Mouse (Mus musculus): ENCODE results near the gene Patj. TPM values are rescaled to one million over a fixed set of nuclear protein-coding genes. Genes with fewer than 3 reads are reported as not detected.

Patj gene
- polyA plus RNA-seq, 1 experiment from 2014 or later, result 1.4 TPM

- WGBS (ENCODE audit: insufficient replicate concordance), result 62% methylated on average over 3 of the region's 3 CpGs
- H3K4me3 ChIP-seq (replicated peaks), result no peak overlapping the region
Observed at GRCm38 (mm10) chr4:98478005-98478404, 82.4 kb downstream of the Patj start.

GRCm38 (mm10) chr4:98486475-98486874 is 90.9 kb downstream of the Patj start:
- ATAC-seq (ENCODE audit: low read depth), result peak; percentile 89
- Histone ChIP-seq H3K4me2 (no peak overlapping the region), H3K4me1 (replicated peaks) (no peaks in the 10 kb centered on the region), H3K9ac (no peak overlapping the region), H3K27me3 (no peaks in the 10 kb centered on the region), H3K4me3 (replicated peaks) (no peak overlapping the region), H3K36me3 (no peaks in the 10 kb centered on the region), H3K9me3 (replicated peaks) (no peaks in the 10 kb centered on the region), H3K27ac (no peak overlapping the region)
- 26% methylated on average over 3 of the region's 3 CpGs for WGBS (ENCODE audit: insufficient replicate concordance)
- DNase-seq, result peak; percentile 19

More at GRCm38 (mm10) chr4:98478005-98478404, 82.4 kb downstream of the Patj start:
- ATAC-seq (ENCODE audit: low read depth), result no peak
- Histone ChIP-seq H3K27me3 (no peaks in the 10 kb centered on the region), H3K4me1 (replicated peaks) (no peaks in the 10 kb centered on the region), H3K9me3 (replicated peaks) (no peaks in the 10 kb centered on the region), H3K36me3 (no peaks in the 10 kb centered on the region), H3K27ac (no peak overlapping the region), H3K9ac (no peak overlapping the region), H3K4me2 (no peak overlapping the region)
- DNase-seq, result no peak

GRCm38 (mm10) chr4:98486901-98487300 is 91.3 kb downstream of the Patj start:
- WGBS (ENCODE audit: insufficient replicate concordance), result 63% methylated on average over 4 of the region's 4 CpGs
- ATAC-seq (ENCODE audit: low read depth) (0 out of 2 replicates have a peak, but pooled peaks have one; percentile 43), DNase-seq (no peak)
- H3K4me2 ChIP-seq, result no peak overlapping the region
- H3K27ac ChIP-seq, result no peak overlapping the region
- H3K27me3 ChIP-seq, result no peaks in the 10 kb centered on the region
- no peak overlapping the region for H3K4me3 ChIP-seq (replicated peaks)
- no peaks in the 10 kb centered on the region for H3K4me1 ChIP-seq (replicated peaks)
- H3K9me3 ChIP-seq (replicated peaks), result no peaks in the 10 kb centered on the region
- 0 out of 2 replicates have a peak, but pooled peaks cover 3% of the 10 kb centered on the region for H3K36me3 ChIP-seq
- H3K9ac ChIP-seq, result no peak overlapping the region

- Histone ChIP-seq H3K4me3 (replicated peaks) (no peak overlapping the region), H3K27me3 (no peaks in the 10 kb centered on the region), H3K9me3 (replicated peaks) (no peaks in the 10 kb centered on the region), H3K4me1 (replicated peaks) (no peaks in the 10 kb centered on the region), H3K36me3 (0 out of 2 replicates have a peak, but pooled peaks cover 3% of the 10 kb centered on the region), H3K27ac (no peak overlapping the region), H3K9ac (no peak overlapping the region), H3K4me2 (no peak overlapping the region)
- ATAC-seq (ENCODE audit: low read depth), result no peak
- 51% methylated on average over 1 of the region's 1 CpGs for WGBS (ENCODE audit: insufficient replicate concordance)
- no peak for DNase-seq
Observed at GRCm38 (mm10) chr4:98489386-98489785, 93.8 kb downstream of the Patj start.

GRCm38 (mm10) chr4:98498341-98498740 is 102.8 kb downstream of the Patj start:
- no peak overlapping the region for H3K4me2 ChIP-seq
- ATAC-seq (ENCODE audit: low read depth), result no peak
- no peaks in the 10 kb centered on the region for H3K36me3 ChIP-seq
- no peaks in the 10 kb centered on the region for H3K27me3 ChIP-seq
- H3K27ac ChIP-seq, result no peak overlapping the region
- H3K9me3 ChIP-seq (replicated peaks), result no peaks in the 10 kb centered on the region
- no peak for DNase-seq
- WGBS (ENCODE audit: insufficient replicate concordance), result 64% methylated on average over 4 of the region's 4 CpGs
- H3K9ac ChIP-seq, result no peak overlapping the region
- no peak overlapping the region for H3K4me3 ChIP-seq (replicated peaks)
- H3K4me1 ChIP-seq (replicated peaks), result no peaks in the 10 kb centered on the region

- no peak overlapping the region for H3K27ac ChIP-seq
- H3K27me3 ChIP-seq, result no peaks in the 10 kb centered on the region
- ATAC-seq (ENCODE audit: low read depth), result no peak
- no peak for DNase-seq
- no peaks in the 10 kb centered on the region for H3K9me3 ChIP-seq (replicated peaks)
- no peak overlapping the region for H3K4me3 ChIP-seq (replicated peaks)
- WGBS (ENCODE audit: insufficient replicate concordance), result 57% methylated on average over 5 of the region's 5 CpGs
- no peaks in the 10 kb centered on the region for H3K4me1 ChIP-seq (replicated peaks)
- H3K9ac ChIP-seq, result no peak overlapping the region
- no peak overlapping the region for H3K4me2 ChIP-seq
- H3K36me3 ChIP-seq, result no peaks in the 10 kb centered on the region
Observed at GRCm38 (mm10) chr4:98500182-98500581, 104.6 kb downstream of the Patj start.

- Histone ChIP-seq H3K9me3 (replicated peaks) (no peaks in the 10 kb centered on the region), H3K27ac (no peak overlapping the region), H3K4me2 (no peak overlapping the region), H3K36me3 (no peaks in the 10 kb centered on the region), H3K27me3 (no peaks in the 10 kb centered on the region), H3K4me1 (replicated peaks) (no peaks in the 10 kb centered on the region), H3K9ac (no peak overlapping the region), H3K4me3 (replicated peaks) (no peak overlapping the region)
- ATAC-seq (ENCODE audit: low read depth) (no peak), DNase-seq (no peak)
- 62% methylated on average over 2 of the region's 2 CpGs for WGBS (ENCODE audit: insufficient replicate concordance)
Observed at GRCm38 (mm10) chr4:98500875-98501274, 105.3 kb downstream of the Patj start.

GRCm38 (mm10) chr4:98504743-98505142 is 109.2 kb downstream of the Patj start:
- no peak overlapping the region for H3K4me3 ChIP-seq (replicated peaks)
- no peak for ATAC-seq (ENCODE audit: low read depth)
- no peaks in the 10 kb centered on the region for H3K9me3 ChIP-seq (replicated peaks)
- no peaks in the 10 kb centered on the region for H3K36me3 ChIP-seq
- H3K27me3 ChIP-seq, result no peaks in the 10 kb centered on the region
- no peak overlapping the region for H3K9ac ChIP-seq
- H3K4me1 ChIP-seq (replicated peaks), result no peaks in the 10 kb centered on the region
- H3K27ac ChIP-seq, result no peak overlapping the region
- DNase-seq, result no peak
- no peak overlapping the region for H3K4me2 ChIP-seq
- WGBS (ENCODE audit: insufficient replicate concordance), result 51% methylated on average over 3 of the region's 3 CpGs

- Histone ChIP-seq H3K27me3 (no peaks in the 10 kb centered on the region), H3K4me2 (no peak overlapping the region), H3K36me3 (no peaks in the 10 kb centered on the region), H3K9ac (no peak overlapping the region), H3K27ac (no peak overlapping the region), H3K4me1 (replicated peaks) (no peaks in the 10 kb centered on the region), H3K4me3 (replicated peaks) (no peak overlapping the region), H3K9me3 (replicated peaks) (no peaks in the 10 kb centered on the region)
- no peak for DNase-seq
- WGBS (ENCODE audit: insufficient replicate concordance), result 61% methylated on average over 11 of the region's 11 CpGs
- ATAC-seq (ENCODE audit: low read depth), result no peak
Observed at GRCm38 (mm10) chr4:98508471-98509271, 113.1 kb downstream of the Patj start.

- WGBS (ENCODE audit: insufficient replicate concordance), result 68% methylated on average over 5 of the region's 5 CpGs
- Histone ChIP-seq H3K27ac (no peak overlapping the region), H3K4me1 (replicated peaks) (no peaks in the 10 kb centered on the region), H3K27me3 (no peaks in the 10 kb centered on the region), H3K9me3 (replicated peaks) (no peaks in the 10 kb centered on the region), H3K36me3 (no peaks in the 10 kb centered on the region), H3K9ac (no peak overlapping the region), H3K4me3 (replicated peaks) (no peak overlapping the region), H3K4me2 (no peak overlapping the region)
- ATAC-seq (ENCODE audit: low read depth) (no peak), DNase-seq (no peak)
Observed at GRCm38 (mm10) chr4:98509939-98510338, 114.4 kb downstream of the Patj start.

- Histone ChIP-seq H3K4me2 (no peak overlapping the region), H3K27me3 (no peaks in the 10 kb centered on the region), H3K9me3 (replicated peaks) (no peaks in the 10 kb centered on the region), H3K9ac (no peak overlapping the region), H3K36me3 (no peaks in the 10 kb centered on the region), H3K4me3 (replicated peaks) (no peak overlapping the region), H3K27ac (no peak overlapping the region), H3K4me1 (replicated peaks) (no peaks in the 10 kb centered on the region)
- DNase-seq, result no peak
- no peak for ATAC-seq (ENCODE audit: low read depth)
- WGBS (ENCODE audit: insufficient replicate concordance), result 45% methylated on average over 2 of the region's 2 CpGs
Observed at GRCm38 (mm10) chr4:98511296-98511695, 115.7 kb downstream of the Patj start.
